Mouse (Mus musculus): ENCODE measurements around the gene Ccdc77.

The Ccdc77 gene

DNA sequence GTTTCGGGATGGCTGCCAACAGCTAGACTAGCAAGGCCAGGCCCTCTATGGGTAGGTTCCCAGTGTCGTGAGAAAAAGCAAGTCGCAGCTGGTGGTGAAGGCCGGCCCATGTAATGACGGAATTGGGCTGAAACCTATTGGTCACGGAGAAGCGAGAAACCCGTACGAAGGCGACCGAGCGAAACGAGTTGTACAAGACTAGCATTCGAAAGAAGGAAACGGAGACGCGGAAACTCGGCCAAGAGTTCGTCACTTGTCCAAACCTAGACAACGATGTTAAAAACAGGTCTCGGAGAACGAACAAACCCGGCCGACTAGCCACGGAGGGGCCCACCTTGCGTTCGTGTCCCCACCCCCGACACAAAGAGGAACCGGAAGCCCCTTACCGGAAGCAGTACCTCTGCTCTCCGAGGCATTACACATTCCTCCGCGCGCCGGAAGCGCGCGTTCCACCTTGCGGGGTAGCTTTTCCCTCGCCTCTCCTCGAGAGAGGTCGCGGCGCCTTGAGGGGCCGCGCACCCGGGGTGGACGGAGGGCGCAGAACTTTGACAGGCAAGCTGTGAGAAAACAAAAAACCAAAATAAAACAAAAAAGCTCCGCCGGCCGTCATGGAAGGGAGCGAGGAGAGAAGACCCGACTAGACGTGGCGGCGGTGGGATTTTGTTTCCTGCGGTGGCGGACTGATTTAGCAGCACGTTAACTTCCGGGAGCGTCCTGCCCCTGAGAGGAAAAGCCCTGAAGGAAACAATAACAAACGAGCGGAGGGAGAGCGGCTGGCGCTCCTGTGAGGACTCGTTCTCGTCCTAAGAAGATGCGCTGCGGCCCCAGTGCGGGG lies at the start of gene Ccdc77, which contains the start of gene Kdm5a:
TSS of gene Ccdc77 (minus strand) at position 687 of the 835 bp plus-strand sequence.
TSS of gene Kdm5a (plus strand) at position 437 of the 835 bp plus-strand sequence.
- DNase-seq (ENCODE audit: low spot score), result peak; percentile 90

DNA sequence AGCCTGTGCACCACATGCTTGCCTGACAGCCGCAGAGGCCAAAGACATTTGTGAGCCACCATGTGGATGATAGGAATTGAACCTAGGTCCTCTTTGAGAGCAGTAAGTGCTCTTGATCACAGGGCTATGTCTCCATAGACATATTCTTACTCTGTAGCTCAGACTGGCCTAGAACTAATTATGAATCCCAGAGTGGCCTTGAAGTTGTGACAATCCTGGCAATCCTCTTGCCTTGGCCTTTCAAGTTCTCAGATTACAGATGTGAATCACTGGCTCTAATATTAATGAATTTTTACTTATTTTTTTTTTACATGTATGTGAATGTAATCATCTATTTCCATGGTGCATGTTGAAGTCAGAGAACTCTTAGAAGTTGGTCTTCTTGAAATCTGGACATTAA lies 39.8 kb upstream of the Ccdc77 start:
- no peak for DNase-seq (ENCODE audit: low spot score)

GRCm38 (mm10) chr6:120395622-120396345 lies 31.6 kb upstream of the Ccdc77 start:
- DNase-seq (ENCODE audit: low spot score), result no peak

DNA sequence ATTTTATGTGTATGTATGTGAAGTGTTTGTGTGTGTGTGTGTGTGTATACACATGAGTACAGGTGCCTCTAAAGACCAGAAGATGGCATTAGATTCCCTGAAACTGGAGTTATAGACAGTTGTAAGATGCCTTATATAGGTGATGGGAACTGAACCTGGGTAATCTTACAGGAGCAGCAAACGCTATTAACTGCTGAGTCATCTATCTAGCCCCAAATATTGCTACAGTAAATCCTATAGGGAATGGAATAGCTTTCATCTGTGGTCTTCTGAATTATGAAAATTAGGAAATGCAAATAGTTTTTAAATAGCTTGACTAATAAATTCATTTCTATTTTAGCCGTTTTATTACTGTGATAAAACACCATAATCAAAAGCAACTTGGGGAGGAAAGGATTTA lies 28.6 kb upstream of the Ccdc77 start:
- no peak for DNase-seq (ENCODE audit: low spot score)

DNA sequence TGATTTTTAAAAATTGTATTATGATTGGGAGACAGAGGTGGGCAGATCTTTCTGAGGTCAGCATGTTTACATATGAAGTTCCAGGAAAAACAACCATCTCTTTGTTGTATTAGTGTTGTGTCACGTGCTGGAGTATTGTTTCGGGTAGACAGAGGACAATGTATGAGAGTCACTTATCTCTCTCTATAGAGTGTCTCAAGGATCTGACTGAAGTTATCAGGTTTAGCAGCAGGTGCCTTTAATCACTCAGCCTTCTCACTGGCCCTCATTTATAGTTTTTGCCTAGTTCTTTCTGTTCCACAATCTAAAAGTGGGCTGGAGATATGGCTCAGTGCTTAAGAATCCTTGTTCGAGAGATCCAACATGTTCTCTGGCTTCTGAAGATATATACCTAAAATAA lies 25.9 kb upstream of the Ccdc77 start:
- no peak for DNase-seq (ENCODE audit: low spot score)

- DNase-seq (ENCODE audit: low spot score), result no peak
Observed at GRCm38 (mm10) chr6:120376736-120377135, 12.6 kb upstream of the Ccdc77 start.

DNA sequence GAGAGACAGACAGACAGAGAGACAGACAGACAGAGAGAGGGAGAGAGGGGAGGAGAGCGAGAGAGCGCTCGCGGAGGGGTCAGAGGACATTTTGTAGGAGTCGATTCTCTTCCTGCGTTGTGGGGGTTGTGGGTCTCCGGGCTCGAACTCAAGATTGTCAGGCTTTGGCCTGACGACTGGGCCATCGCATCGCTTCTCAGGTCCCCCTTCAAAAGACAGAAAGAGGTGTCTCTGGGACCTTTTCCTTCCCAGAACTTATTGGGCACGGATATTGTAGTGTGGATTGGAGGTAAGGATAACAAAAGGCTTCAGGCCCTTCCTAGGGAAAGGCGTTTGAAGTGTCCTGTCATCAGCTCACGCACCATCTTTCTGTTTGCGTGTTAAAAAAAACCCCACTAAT lies 877 bp upstream of the Ccdc77 start:
- DNase-seq (ENCODE audit: low spot score), result no peak

DNA sequence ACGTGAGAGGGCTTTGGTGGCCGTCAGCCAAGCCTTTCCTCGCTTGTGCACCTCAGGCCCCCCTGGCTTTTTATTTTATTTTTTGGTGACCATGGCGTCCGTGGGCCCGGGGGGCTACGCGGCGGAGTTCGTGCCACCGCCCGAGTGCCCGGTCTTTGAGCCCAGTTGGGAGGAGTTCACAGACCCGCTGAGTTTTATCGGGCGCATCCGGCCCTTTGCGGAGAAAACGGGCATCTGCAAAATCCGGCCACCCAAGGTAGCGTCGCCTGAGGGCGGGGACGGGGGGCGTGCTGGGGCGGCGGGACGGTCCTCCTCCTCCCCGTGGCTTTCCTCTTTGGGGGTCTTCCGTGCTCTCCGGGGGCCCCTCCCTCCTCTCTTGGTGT lies 340 bp upstream of the Ccdc77 start:
- DNase-seq (ENCODE audit: low spot score), result no peak

- DNase-seq (ENCODE audit: low spot score), result no peak
Observed at GRCm38 (mm10) chr6:120362774-120363687, 1.1 kb downstream of the Ccdc77 start.

DNA sequence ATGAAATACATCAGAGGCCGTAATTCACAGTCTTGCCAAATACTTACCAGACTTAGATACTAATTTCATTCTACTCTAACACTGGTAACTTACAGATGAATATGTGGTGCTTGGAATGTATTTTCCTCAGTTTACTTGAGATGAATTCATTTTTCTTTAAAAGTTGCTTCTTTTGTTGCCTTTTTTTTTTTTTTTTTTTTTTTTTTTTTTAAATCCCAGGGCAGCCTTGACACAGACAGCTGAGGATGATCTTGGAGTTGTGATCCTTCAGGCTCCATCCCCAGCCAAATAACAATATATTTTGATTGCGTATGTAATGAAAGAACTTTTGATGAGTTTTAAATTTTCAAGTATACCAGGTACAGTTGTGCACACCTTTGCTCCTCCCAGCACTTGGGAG lies 2.0 kb downstream of the Ccdc77 start:
- no peak for DNase-seq (ENCODE audit: low spot score)

DNA sequence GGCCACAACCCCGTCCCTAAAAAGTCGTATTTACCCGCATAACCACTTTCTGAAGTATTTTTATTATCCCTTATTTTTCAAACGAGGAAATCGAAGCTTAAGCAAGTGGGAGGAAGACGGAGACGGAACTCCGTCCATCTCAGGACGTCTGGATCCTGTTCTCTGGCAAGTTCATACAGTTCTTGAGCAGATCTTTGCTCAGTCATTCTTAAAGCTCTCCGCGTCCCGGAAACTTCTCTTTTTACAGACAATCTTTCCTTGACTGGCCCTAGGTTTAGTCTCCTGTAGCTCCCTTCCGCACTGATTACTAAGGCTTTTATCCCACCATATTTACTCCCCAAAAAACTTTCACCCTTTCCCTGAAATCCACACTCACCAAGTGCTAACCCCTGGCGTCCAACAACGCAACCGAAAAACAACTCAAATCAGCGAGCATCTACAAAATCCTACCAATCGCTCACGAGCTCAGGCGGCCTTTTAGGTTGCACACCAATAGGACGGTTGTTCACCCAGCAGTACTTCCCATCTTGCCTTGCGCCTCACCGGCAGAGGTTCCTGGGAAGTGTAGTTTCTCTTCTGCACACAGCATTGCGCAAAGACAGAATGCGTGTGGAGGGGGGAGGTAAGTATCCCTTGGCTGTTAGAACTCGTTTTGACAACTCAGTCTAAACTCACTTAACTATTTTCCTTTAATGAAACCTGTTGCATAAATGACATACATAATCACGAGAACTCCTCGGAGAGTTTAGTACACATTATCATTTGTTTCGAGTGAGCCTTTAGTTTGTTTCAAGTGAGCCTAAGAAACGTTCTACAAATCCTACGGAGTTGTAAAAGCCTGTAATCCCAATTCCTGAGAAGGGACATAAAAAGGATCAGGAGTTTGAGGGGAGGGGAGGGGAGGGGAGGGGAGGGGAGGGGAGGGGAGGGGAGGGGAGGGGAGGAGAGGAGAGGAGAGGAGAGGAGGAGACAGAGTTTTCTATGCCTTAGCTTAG lies 6.9 kb downstream of the Ccdc77 start:
- peak; percentile 83 for DNase-seq (ENCODE audit: low spot score)

DNA sequence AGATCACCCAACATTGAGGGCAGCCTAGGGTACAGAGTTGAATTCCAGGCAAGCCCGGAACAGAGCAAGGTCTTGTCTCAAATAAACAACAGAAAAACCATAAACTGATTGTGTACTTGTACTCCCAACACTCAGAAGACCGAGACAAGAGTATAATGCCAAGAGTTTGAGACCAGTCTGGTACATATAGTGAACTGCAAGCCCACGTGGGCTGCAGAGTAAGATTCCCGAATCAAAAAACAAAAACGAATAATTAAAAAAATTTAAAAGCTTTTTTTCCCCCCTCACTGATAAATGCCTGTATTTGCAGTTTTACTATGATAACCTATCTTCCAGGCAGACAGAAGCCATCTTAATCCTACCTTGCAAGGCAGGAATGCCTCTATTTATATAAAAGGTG lies 7.7 kb downstream of the Ccdc77 start:
- no peak for DNase-seq (ENCODE audit: low spot score)

DNA sequence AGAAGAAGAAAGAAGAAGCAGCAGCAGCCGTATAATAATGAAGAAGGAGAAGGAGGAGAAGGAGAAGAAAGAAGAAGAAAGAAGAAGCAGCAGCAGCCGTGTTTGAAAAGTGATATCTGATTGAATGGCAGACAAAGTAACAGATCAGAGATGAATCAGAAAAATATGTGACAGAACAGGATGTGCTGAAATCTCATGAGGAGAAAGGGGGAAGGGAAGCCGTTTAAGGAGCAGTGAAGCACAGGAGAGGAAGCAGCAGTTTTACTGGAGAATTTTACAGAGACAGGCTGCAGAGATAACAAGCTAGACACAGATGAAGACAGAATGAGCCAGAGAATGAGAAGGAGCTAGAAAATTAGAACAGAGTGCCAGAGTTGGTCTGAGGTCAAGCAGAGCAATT lies 15.2 kb downstream of the Ccdc77 start:
- no peak for DNase-seq (ENCODE audit: low spot score)

GRCm38 (mm10) chr6:120343992-120344391 lies 20.2 kb downstream of the Ccdc77 start:
- DNase-seq (ENCODE audit: low spot score), result no peak

DNA sequence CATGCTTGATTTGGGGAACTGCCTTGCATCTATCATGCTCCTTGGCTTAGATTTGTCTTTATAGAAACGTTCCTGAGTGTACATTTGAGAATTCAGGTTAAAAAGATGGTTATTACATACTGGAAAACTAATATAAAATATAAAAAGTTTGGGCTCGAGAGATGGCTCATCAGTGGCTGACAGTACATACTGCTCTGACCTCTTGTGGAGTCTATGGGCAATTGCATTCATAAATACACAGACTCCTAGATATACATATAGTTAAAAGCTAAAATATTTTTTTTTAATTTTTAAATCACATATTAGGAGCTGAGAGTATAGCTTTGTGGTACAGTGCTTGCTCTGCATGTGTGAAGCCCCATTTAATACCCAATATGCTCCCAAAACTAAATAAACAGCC lies 31.8 kb downstream of the Ccdc77 start:
- DNase-seq (ENCODE audit: low spot score), result no peak

DNA sequence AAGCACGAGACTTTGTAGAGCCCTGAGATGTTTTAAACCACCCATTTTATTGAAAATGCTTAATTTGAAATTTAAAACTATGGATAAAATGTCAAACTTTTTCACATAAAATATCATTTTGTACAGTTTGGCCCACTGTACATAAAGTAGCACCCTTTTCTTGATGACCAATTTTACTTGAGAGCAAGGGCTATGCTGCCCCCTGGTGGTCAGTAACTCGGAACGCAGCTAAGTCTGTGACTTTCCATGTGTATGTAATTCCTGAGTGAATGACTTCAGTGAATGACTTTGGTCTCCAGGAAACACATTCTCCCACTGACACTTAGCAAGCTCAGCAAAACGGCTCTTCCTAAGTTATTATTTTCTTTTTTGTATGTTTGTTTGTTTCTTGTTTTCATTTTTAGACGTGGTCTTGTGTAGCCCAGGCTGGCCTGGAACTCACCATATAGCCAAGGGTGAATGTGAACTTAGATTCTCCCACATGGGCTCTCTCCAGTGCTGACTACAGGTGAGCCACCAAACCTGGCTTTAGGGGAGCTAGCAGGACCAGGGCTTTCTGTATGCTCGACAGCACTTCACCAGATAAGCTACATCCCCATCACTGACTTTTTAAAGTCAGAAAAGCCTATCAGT lies 39.8 kb downstream of the Ccdc77 start:
- DNase-seq (ENCODE audit: low spot score), result peak; percentile 23

DNA sequence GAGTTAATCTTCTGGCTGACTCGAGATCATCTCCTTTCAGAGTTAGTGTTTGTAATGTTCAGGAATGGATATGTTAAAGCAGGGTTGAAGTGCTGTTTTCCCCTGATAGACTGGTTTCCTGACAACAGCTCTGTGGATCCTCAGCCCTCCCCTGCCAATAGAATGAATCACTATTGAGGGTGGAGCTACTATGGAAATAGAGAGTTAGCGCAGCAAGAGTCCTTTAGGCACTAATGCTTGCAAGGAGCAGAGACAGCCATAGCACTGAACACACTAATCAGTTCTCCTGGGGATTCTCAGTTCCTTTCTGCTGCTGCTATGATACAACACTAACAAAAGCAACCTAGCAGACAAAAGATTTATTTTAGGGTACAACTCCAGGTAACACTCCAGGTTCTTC lies 43.8 kb downstream of the Ccdc77 start:
- no peak for DNase-seq (ENCODE audit: low spot score)

GRCm38 (mm10) chr6:120319129-120319528 lies 45.0 kb downstream of the Ccdc77 start:
- no peak for DNase-seq (ENCODE audit: low spot score)

DNA sequence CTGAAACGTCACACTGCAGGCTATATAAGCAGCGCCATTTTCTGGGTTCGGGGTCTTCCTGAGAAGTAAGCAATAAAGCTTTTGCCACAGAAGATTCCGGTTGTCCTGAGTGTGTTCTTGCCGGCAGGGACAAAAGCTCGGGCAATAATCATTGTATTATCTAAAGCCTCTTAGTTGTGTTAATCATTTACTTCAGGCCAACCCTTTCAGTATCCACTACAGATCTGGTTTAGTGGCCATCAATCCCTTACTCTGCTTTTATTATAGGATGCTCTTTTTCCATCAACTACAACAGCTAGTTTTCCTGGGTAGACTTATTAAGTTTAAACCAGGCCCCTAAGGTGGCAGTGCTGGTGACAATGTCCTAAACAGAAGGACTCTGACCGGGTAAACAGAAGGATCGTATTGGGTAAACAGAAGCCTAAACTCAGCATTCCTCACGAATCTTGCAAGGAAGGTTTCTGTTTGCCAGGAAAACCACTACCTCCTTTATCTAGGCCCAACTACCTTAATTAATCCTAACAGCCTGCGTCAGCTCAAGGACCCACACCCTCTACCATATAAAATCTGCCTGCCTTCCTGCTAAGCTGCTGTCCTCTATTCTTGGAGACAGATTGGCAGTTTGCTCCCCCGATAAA lies 45.8 kb downstream of the Ccdc77 start:
- DNase-seq (ENCODE audit: low spot score), result no peak

GRCm38 (mm10) chr6:120312443-120312842 lies 51.7 kb downstream of the Ccdc77 start:
- no peak for DNase-seq (ENCODE audit: low spot score)
